Mouse (Mus musculus): Measurements from ENCODE around the gene Zfp282. TPM values are rescaled to one million over a fixed set of nuclear protein-coding genes. Genes with fewer than 3 reads are reported as not detected.
A peak's percentile ranks its signal among the peaks of the same experiment; 100 is the strongest.

Zfp282 gene
- polyA plus RNA-seq, 2 experiments = 19.7 to 20.2 TPM

DNA sequence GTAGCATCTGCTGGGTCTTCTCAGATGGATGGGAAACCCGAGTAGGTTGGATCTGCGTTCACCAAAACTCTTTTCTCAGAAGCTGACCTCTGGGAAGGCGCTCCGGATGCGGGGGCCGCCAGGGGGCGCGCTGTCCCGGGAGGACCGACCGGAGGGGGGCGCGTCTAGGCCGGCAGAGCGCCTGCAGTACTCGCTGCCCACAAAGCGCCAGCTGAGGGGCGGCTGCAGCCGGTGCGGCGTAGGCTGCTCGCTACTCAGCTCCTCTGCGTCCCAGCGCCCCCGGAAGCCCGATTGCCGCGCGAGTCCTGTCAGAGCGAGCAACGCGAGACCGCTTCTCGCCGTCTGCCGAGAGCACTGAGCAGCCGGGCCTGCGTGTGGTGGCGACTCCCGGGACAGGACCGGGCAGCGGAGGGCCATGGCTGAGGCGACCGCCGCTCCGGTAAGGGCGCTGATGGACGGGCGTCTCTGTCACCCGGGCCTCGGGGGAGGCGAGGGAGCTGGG is 41.5 kb upstream of the Zfp282 start, which contains the start of gene Zfp398:
TSS of gene Zfp398 (plus strand) at position 180 of the 502 bp plus-strand sequence.
- peak; percentile 93 for ATAC-seq (ENCODE audit: low FRiP score, low read depth)
- Histone ChIP-seq H3K36me3 (ENCODE audit: control insufficient read depth, insufficient read depth, low read length) (no peaks in the 10 kb centered on the region), H3K4me3 (replicated peaks; ENCODE audit: low read length) (peak within 1 kb of the TSS; percentile 94), H3K9ac (ENCODE audit: low read depth, low read length, severe bottlenecking) (peak within 1 kb of the TSS; percentile 89), H3K4me1 (ENCODE audit: control insufficient read depth, insufficient read depth, low read length) (peaks cover 7% of the 10 kb centered on the region; the same call in 1 of the 2 replicates), H3K4me2 (replicated peaks; ENCODE audit: low read depth, low read length, severe bottlenecking) (peak within 1 kb of the TSS; percentile 68), H3K27me3 (ENCODE audit: control insufficient read depth, insufficient read depth, low read length) (no peaks in the 10 kb centered on the region), H3K27ac (replicated peaks; ENCODE audit: low read depth, low read length) (peak within 1 kb of the TSS; percentile 90), H3K9me3 (ENCODE audit: control insufficient read depth, low read length) (no peaks in the 10 kb centered on the region)
- peak; percentile 95 for DNase-seq (ENCODE audit: low spot score)
- under 1% methylated on average over 46 of the region's 52 CpGs for WGBS
- TF ChIP-seq POLR2A (IDR thresholded peaks at IDR 0.05; ENCODE audit: borderline replicate concordance, extremely low read depth, insufficient read depth, insufficient read length) = 0 out of 2 replicates have a peak, but pooled peaks have one; percentile 52

DNA sequence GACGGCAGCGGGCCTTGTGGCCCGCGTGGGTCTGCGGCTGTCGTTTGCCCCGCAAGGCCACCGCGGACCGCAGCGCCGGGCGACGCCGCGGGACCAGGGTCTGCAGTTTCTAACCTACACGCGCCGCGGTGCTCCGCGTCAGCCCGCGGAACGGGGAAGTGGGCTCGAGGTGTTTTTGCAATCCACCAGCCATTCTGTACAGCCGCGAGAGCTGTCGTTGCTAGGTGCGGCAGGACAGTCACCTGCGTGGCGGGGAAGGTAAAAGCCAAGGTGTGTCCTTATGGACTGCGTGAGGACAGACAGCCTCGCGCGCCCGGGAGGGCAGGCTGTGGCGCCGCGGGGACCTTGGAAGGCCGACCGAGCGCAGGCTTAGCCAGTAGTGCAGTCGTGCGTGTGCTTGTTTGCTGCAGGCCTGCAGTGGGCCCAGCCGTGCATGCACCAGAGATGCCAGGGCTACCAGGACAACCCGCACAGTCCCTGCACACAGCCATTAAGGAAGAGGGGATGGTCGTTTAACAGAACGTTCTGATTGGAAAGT is 41.0 kb upstream of the Zfp282 start:
- TF ChIP-seq POLR2A (IDR thresholded peaks at IDR 0.05; ENCODE audit: borderline replicate concordance, extremely low read depth, insufficient read depth, insufficient read length) = no peak

DNA sequence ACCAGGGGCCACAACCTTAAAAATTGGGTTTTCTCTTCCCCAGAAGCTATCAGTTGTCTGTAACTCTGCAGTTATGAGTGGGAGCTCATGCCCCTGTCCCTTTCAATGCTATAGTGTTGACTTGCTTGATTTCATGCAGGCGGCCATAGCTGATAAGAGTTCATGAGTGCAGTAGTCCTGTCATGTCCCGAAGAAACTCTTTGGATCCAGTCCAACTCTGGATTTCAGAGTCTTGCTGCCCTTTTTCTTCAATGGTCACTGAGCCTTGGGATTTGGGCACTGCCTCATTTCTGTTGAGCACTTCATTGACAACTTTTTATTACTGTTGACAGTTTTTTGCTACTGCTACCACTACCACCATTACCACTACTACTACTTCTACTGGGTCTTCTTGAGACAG is 39.4 kb upstream of the Zfp282 start:
- DNase-seq (ENCODE audit: low spot score) (no peak), ATAC-seq (ENCODE audit: low FRiP score, low read depth) (no peak)
- no peaks in the 10 kb centered on the region for H3K27me3 ChIP-seq (ENCODE audit: control insufficient read depth, insufficient read depth, low read length)
- H3K4me2 ChIP-seq (replicated peaks; ENCODE audit: low read depth, low read length, severe bottlenecking) = no peak overlapping the region
- H3K9me3 ChIP-seq (ENCODE audit: control insufficient read depth, low read length) = no peaks in the 10 kb centered on the region
- no peak for TF ChIP-seq POLR2A (IDR thresholded peaks at IDR 0.05; ENCODE audit: borderline replicate concordance, extremely low read depth, insufficient read depth, insufficient read length)
- no peak overlapping the region for H3K27ac ChIP-seq (replicated peaks; ENCODE audit: low read depth, low read length)
- 88% methylated on average over 2 of the region's 2 CpGs for WGBS
- no peak overlapping the region for H3K4me3 ChIP-seq (replicated peaks; ENCODE audit: low read length)
- no peak overlapping the region for H3K9ac ChIP-seq (ENCODE audit: low read depth, low read length, severe bottlenecking)
- 0 out of 2 replicates have a peak, but pooled peaks cover 3% of the 10 kb centered on the region for H3K4me1 ChIP-seq (ENCODE audit: control insufficient read depth, insufficient read depth, low read length)
- H3K36me3 ChIP-seq (ENCODE audit: control insufficient read depth, insufficient read depth, low read length) = peaks cover 9% of the 10 kb centered on the region; the same call in 1 of the 2 replicates

More for the DNA sequence above, 41.0 kb upstream of the Zfp282 start:
- Histone ChIP-seq H3K4me2 (replicated peaks; ENCODE audit: low read depth, low read length, severe bottlenecking) (peak overlapping the region; percentile 68), H3K36me3 (ENCODE audit: control insufficient read depth, insufficient read depth, low read length) (0 out of 2 replicates have a peak, but pooled peaks cover 3% of the 10 kb centered on the region), H3K9me3 (ENCODE audit: control insufficient read depth, low read length) (no peaks in the 10 kb centered on the region), H3K27me3 (ENCODE audit: control insufficient read depth, insufficient read depth, low read length) (no peaks in the 10 kb centered on the region), H3K4me3 (replicated peaks; ENCODE audit: low read length) (peak overlapping the region; percentile 94), H3K4me1 (ENCODE audit: control insufficient read depth, insufficient read depth, low read length) (0 out of 2 replicates have a peak, but pooled peaks cover 3% of the 10 kb centered on the region), H3K9ac (ENCODE audit: low read depth, low read length, severe bottlenecking) (peak overlapping the region; percentile 89), H3K27ac (replicated peaks; ENCODE audit: low read depth, low read length) (peak overlapping the region; percentile 90)
- DNase-seq (ENCODE audit: low spot score) (peak; percentile 58), ATAC-seq (ENCODE audit: low FRiP score, low read depth) (peak; percentile 45)
- under 1% methylated on average over 25 of the region's 49 CpGs for WGBS

DNA sequence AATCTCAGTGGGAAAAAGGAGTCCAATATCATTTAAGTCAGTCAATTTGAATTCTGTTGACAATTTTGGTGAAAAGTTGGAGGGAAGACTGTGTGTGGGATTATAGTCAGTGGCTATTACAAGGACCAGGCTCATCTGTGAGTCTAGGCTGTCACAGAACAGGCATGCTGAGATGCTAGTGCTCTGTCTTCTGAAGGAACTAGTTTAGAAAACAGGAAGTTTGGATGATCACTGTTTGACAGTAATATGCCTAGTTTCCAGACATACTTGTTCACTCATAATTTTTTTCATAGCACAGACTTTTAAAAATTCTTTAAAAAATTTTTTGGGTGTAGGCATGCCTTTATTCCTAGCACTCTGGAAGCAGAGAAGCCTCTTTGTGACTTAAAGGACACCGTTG is 35.9 kb upstream of the Zfp282 start:
- no peak for ATAC-seq (ENCODE audit: low FRiP score, low read depth)
- no peak for TF ChIP-seq POLR2A (IDR thresholded peaks at IDR 0.05; ENCODE audit: borderline replicate concordance, extremely low read depth, insufficient read depth, insufficient read length)

DNA sequence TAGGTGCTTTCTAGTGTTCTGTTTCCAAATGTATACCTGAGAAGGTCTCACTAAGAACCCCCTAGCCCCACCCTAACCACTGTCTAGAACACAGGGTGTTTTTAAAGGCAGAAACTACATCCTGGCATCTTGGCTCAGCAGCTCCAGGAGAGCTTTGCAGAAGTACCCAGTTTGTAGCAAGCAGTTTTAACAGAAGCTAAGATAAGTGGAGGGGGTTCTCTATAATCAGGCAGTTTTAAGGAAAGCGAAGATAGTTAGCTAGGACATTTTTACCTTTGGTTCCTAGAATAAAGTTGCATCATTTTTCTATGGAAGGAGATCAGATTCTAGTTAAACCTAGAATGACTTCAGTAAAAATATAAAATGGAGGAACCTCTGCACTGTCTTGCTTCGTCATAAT is 35.2 kb upstream of the Zfp282 start:
- WGBS = 95% methylated on average over 2 of the region's 2 CpGs
- no peak overlapping the region for H3K4me2 ChIP-seq (replicated peaks; ENCODE audit: low read depth, low read length, severe bottlenecking)
- H3K9me3 ChIP-seq (ENCODE audit: control insufficient read depth, low read length) = no peaks in the 10 kb centered on the region
- H3K36me3 ChIP-seq (ENCODE audit: control insufficient read depth, insufficient read depth, low read length) = peaks cover 9% of the 10 kb centered on the region
- no peak overlapping the region for H3K4me3 ChIP-seq (replicated peaks; ENCODE audit: low read length)
- no peak overlapping the region for H3K27ac ChIP-seq (replicated peaks; ENCODE audit: low read depth, low read length)
- H3K9ac ChIP-seq (ENCODE audit: low read depth, low read length, severe bottlenecking) = no peak overlapping the region
- ATAC-seq (ENCODE audit: low FRiP score, low read depth) (no peak), DNase-seq (ENCODE audit: low spot score) (no peak)
- no peaks in the 10 kb centered on the region for H3K27me3 ChIP-seq (ENCODE audit: control insufficient read depth, insufficient read depth, low read length)
- 0 out of 2 replicates have a peak, but pooled peaks cover 3% of the 10 kb centered on the region for H3K4me1 ChIP-seq (ENCODE audit: control insufficient read depth, insufficient read depth, low read length)
- no peak for TF ChIP-seq POLR2A (IDR thresholded peaks at IDR 0.05; ENCODE audit: borderline replicate concordance, extremely low read depth, insufficient read depth, insufficient read length)

More for the DNA sequence above, 35.9 kb upstream of the Zfp282 start:
- no peak for DNase-seq (ENCODE audit: low spot score)
- peaks cover 9% of the 10 kb centered on the region; the same call in 1 of the 2 replicates for H3K36me3 ChIP-seq (ENCODE audit: control insufficient read depth, insufficient read depth, low read length)
- WGBS = 86% methylated on average over 1 of the region's 1 CpGs
- no peak overlapping the region for H3K4me3 ChIP-seq (replicated peaks; ENCODE audit: low read length)
- no peak overlapping the region for H3K9ac ChIP-seq (ENCODE audit: low read depth, low read length, severe bottlenecking)
- no peaks in the 10 kb centered on the region for H3K27me3 ChIP-seq (ENCODE audit: control insufficient read depth, insufficient read depth, low read length)
- H3K4me1 ChIP-seq (ENCODE audit: control insufficient read depth, insufficient read depth, low read length) = 0 out of 2 replicates have a peak, but pooled peaks cover 3% of the 10 kb centered on the region
- no peaks in the 10 kb centered on the region for H3K9me3 ChIP-seq (ENCODE audit: control insufficient read depth, low read length)
- H3K4me2 ChIP-seq (replicated peaks; ENCODE audit: low read depth, low read length, severe bottlenecking) = no peak overlapping the region
- H3K27ac ChIP-seq (replicated peaks; ENCODE audit: low read depth, low read length) = no peak overlapping the region

Measured in limb, embryonic 14.5 days (tissue).